Mouse (Mus musculus): ENCODE data around the gene Wdr62.
"Not testable (repeated sequence)": the region's sequence is repeated elsewhere in the genome, so short reads cannot be mapped to it uniquely, and the experiment has no call there.

DNA sequence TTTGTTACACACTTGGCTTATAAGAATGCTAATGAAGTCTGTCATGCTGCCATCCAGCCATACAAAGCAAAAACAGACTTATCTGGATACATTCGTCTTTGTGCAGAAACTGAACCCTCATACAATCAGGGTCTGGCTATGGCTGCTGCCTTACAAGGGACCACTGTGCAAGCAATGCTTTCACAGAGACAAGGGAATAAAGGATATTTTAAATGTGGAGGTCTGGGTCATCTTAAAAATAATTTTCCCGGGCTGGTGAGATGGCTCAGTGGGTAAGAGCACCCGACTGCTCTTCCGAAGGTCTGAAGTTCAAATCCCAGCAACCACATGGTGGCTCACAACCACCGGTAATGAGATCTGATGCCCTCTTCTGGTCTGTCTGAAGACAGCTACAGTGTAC lies 73.9 kb downstream of the Wdr62 start:
- not testable (repeated sequence) for TF ChIP-seq CTCF (IDR thresholded peaks at IDR 0.05; ENCODE audit: low read depth, low read length); POLR2A (IDR thresholded peaks at IDR 0.05; ENCODE audit: extremely low read depth, insufficient read depth, low read length)

All from liver, adult 2 months (tissue).